Comparison of ENCODE assay signal across 8 mouse cellular contexts in the genomic region with DNA sequence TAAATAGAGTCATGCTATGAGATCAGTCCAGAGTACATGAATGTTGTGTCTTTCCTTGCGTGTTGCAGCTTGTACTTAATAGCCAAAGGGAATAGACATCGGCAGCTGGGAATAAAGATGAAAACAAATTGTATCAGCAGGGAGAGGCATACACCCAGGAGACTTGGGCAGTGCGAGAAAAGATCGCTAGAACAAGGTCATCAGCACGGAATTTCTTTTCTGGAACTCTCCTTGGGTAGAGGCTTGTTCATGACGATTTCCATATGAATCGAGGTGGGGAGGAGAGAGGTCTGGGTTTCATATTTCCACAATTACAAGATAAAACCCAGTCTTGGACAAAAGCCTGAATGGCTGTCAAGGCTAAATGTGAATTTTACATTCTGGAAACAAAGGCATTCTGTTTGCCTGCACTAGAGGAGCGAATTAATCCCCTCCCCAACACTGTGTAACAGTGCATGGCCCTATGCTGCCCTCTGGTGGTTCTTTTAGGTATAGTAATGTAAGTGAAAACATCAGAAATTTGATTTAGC.
DNase-seq lines count a peak whose midpoint lies in the region; ATAC-seq and TF ChIP-seq lines count a peak whose summit lies in the region.

No protein-coding gene starts in this region.

- peak overlapping the region; percentile 63 for H3K4me3 ChIP-seq in gastrocnemius, adult 2 months
- H3K4me3 ChIP-seq in heart, embryonic 14.5 days (ENCODE audit: control insufficient read depth in 1 of 2, insufficient read depth in 1 of 2, low read depth in 1 of 2, low read length in 2 of 2): no peak overlapping the region
- H3K4me3 ChIP-seq in lung, embryonic 16.5 days (ENCODE audit: low read length): peak overlapping the region; percentile 7; the same call in 1 of the 2 replicates

- peak overlapping the region; percentile 24; the same call in 1 of the 2 replicates for H3K27ac ChIP-seq in gastrocnemius, adult 2 months
- H3K27ac ChIP-seq in heart, embryonic 14.5 days (replicated peaks in 1 of 2; ENCODE audit: control insufficient read depth in 1 of 2, insufficient read depth in 1 of 2, low read depth in 2 of 2, low read length in 2 of 2): no peak overlapping the region
- no peak overlapping the region for H3K27ac ChIP-seq in lung, embryonic 16.5 days (ENCODE audit: low read length)

- ATAC-seq in heart, embryonic 14.5 days (ENCODE audit: insufficient number of reproducible peaks, insufficient read depth, low FRiP score, low read depth): peak; percentile 54; the same call in 1 of the 2 replicates
- peak; percentile 86 for ATAC-seq in lung, embryonic 16.5 days (ENCODE audit: low read depth)

- 42% methylated on average over 8 of the region's 8 CpGs for WGBS in heart, embryonic 14.5 days
- 33% methylated on average over 8 of the region's 8 CpGs for WGBS in lung, embryonic 16.5 days

- H3K4me2 ChIP-seq in heart, embryonic 14.5 days (ENCODE audit: low read length): peak overlapping the region; percentile 43
- peak overlapping the region; percentile 46 for H3K4me2 ChIP-seq in lung, embryonic 16.5 days (ENCODE audit: low read depth, low read length)

- intact Hi-C loops in gastrocnemius, adult 2 months (cut with DNase I): no loop called here

- no peak overlapping the region for H3K9ac ChIP-seq in heart, embryonic 14.5 days (ENCODE audit: low read length)
- H3K9ac ChIP-seq in lung, embryonic 16.5 days (ENCODE audit: low read length): no peak overlapping the region

- TF ChIP-seq CTCF in gastrocnemius, adult 2 months (IDR thresholded peaks at IDR 0.05): peak; percentile 84

- DNase-seq in gastrocnemius, adult 2 months: peak; percentile 16
- no peak for DNase-seq in gastrocnemius, adult 8-10 months (ENCODE audit: low spot score in 2 of 2)
- peak; percentile 55 for DNase-seq in adipocyte (ENCODE audit: low spot score)
- peak; percentile 83 for DNase-seq in embryo, embryonic 11 days
- DNase-seq in kidney, postnatal 10 days: peak; percentile 58
- DNase-seq in retina, postnatal 7 days (ENCODE audit: low read depth, low spot score): peak; percentile 58

- H3K27me3 ChIP-seq in heart, embryonic 14.5 days (ENCODE audit: control insufficient read depth, insufficient read depth, low read length): no peaks in the 10 kb centered on the region
- no peaks in the 10 kb centered on the region for H3K27me3 ChIP-seq in lung, embryonic 16.5 days (ENCODE audit: control insufficient read depth, insufficient read depth, low read depth, low read length)

- H3K36me3 ChIP-seq in heart, embryonic 14.5 days (ENCODE audit: control insufficient read depth, insufficient read depth, low read length): no peaks in the 10 kb centered on the region
- no peaks in the 10 kb centered on the region for H3K36me3 ChIP-seq in lung, embryonic 16.5 days (ENCODE audit: control insufficient read depth, insufficient read depth, low read length)

- H3K4me1 ChIP-seq in heart, embryonic 14.5 days (ENCODE audit: control insufficient read depth in 2 of 2, insufficient read depth in 2 of 2, low read length in 2 of 2): no peaks in the 10 kb centered on the region
- H3K4me1 ChIP-seq in lung, embryonic 16.5 days (replicated peaks; ENCODE audit: control insufficient read depth, insufficient read depth, low read length): no peaks in the 10 kb centered on the region

- H3K9me3 ChIP-seq in heart, embryonic 14.5 days (ENCODE audit: control insufficient read depth, low read length): no peaks in the 10 kb centered on the region
- H3K9me3 ChIP-seq in lung, embryonic 16.5 days (ENCODE audit: control insufficient read depth, low read length): no peaks in the 10 kb centered on the region

Comparison
In these comparisons a context has a peak if more than half of its experiments do, and no peak if none do; other contexts are left out.
1. DNase-seq: peak in gastrocnemius, adult 2 months (single experiment), adipocyte (single experiment), embryo, embryonic 11 days (single experiment), kidney, postnatal 10 days (single experiment) and retina, postnatal 7 days (single experiment); none in gastrocnemius, adult 8-10 months (0 of 2).
2. H3K4me3 ChIP-seq: peak in gastrocnemius, adult 2 months (single experiment) and lung, embryonic 16.5 days (single experiment); none in heart, embryonic 14.5 days (0 of 2).